Mouse (Mus musculus): ENCODE measurements at regions not wholly inside any gene's neighbourhood (a gene's known extent, or its start where the extent isn't known, plus 50 kb on each side); places are given as distances from the start of the nearest gene placed in this dataset.

- TF ChIP-seq CTCF (IDR thresholded peaks at IDR 0.05; ENCODE audit: control insufficient read depth, insufficient read depth, insufficient replicate concordance, low read depth, low read length): no peak
- no peak for TF ChIP-seq POLR2A (IDR thresholded peaks at IDR 0.05; ENCODE audit: control insufficient read depth, low read depth, low read length)
These were observed 292.7 kb upstream of the Zfp507 start for GRCm38 (mm10) chr7:36095258-36096130.

Data from testis, adult 2 months (tissue).